Mouse (Mus musculus) cerebellum, adult 9-11 months (tissue): ENCODE data around the gene Madd.

Experiments used
- DNase-seq: peaks from one replicate; pipeline ENCODE4 v3.0.0; 2022

Gene Madd

DNA sequence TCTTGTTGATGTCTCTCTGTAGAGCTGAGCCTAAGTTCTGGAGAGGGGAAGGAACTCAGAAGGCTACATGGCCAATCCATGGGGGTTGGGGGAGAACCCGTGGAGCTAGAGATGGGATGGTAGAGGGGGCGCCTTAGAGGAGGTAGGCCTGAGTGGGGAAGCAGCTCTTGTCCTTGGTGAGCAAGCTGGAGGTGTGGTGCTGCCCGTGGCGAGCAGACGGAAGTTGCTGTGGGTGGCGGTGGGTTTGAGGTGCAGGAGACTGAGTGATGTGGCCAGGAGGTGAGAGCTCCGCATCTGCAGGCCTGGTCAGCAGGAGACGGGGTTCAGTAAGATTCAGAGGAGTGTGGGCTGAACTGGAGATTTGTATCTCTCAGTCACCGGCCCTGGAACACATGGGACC is 96.2 kb downstream of the Madd start:
- no peak for DNase-seq
